Comparison of ENCODE assay signal across 9 mouse cellular contexts in the genomic region with DNA sequence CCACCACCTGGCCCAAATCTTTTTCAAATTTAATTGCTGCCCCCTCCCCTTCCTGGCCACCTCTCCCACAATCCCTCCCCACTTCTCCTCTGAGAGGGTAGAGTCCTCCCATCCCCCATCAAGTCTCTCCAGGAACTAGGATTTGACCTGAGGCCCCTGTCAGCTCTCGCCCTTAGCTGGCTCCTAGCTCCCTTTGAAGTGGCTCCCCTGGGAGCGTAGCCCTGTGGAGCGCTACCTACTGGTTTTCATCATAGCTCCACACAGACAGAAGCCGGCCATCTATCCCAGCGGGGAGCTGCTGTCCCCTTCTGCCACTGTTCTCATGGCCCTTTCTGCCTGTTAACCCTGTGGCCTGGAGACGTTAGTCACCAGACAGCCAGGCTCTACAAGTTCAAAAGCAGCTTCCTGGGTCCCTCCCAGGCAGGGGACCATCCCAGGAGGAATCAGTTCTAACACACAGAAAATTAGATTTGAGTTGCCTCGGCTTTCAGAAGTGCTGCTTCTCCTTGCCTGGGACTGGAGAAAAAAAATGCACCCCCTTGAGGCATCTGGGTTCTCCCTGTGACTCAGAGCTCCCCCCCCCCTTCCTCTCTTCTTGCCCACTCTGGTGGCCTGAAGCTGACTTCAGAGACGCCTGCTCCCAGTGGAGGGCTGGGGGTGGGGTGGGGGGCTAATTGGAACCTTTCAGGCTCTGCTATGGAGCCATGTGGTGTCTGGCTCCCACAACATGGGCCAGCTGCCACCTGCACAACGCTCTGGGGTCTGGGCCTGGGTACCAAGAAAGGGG. TPM values are rescaled to one million over a fixed set of nuclear protein-coding genes. Genes with fewer than 3 reads are reported as not detected.
DNase-seq lines count a peak whose midpoint lies in the region; ATAC-seq and TF ChIP-seq lines count a peak whose summit lies in the region.
"Had no signal": no experiment of that assay in that cellular context is flagged by ENCODE, and none has a peak within 500 bp of the region (broad histone marks: within the 10 kb centered on the region; RNA-seq: fewer than 3 reads in every experiment).

No protein-coding gene starts in this region.

- no peaks in the 10 kb centered on the region for H3K79me2 ChIP-seq in heart, adult 2 months (replicated peaks; ENCODE audit: control insufficient read depth, insufficient read depth, low read length)

- WGBS in heart, adult 2 months, result 60% methylated on average over 9 of the region's 9 CpGs
- 37% methylated on average over 9 of the region's 9 CpGs for WGBS in heart, postnatal 0 days
- 5% methylated on average over 9 of the region's 9 CpGs for WGBS in midbrain, embryonic 14.5 days

- no peaks in the 10 kb centered on the region for H3K9me3 ChIP-seq in heart, postnatal 0 days (replicated peaks; ENCODE audit: control insufficient read depth, low read length)
- no peaks in the 10 kb centered on the region for H3K9me3 ChIP-seq in midbrain, embryonic 14.5 days (ENCODE audit: control insufficient read depth, low read length)

- H3K27ac ChIP-seq in heart, adult 2 months, result peak overlapping the region; percentile 31
- no peak overlapping the region for H3K27ac ChIP-seq in heart, postnatal 0 days (ENCODE audit: low read depth)
- H3K27ac ChIP-seq in midbrain, embryonic 14.5 days (replicated peaks; ENCODE audit: low read depth, low read length), result peak overlapping the region; percentile 94

- no peak for TF ChIP-seq POLR2A in heart, adult 2 months (IDR thresholded peaks at IDR 0.05; ENCODE audit: insufficient read depth, low read depth, low read length)
- no peak for TF ChIP-seq POLR2A in brain, embryonic 14.5 days (IDR thresholded peaks at IDR 0.05; ENCODE audit: borderline replicate concordance, extremely low read depth, insufficient read depth, insufficient read length, poor library complexity, severe bottlenecking)

- no peaks in the 10 kb centered on the region for H3K27me3 ChIP-seq in heart, adult 2 months (ENCODE audit: control insufficient read depth, insufficient read depth, low read length)
- H3K27me3 ChIP-seq in heart, postnatal 0 days (ENCODE audit: control insufficient read depth, insufficient read depth, low read length), result no peaks in the 10 kb centered on the region
- H3K27me3 ChIP-seq in midbrain, embryonic 14.5 days (ENCODE audit: control insufficient read depth, insufficient read depth, low read length), result no peaks in the 10 kb centered on the region

- no peak for TF ChIP-seq CTCF in heart, adult 2 months (IDR thresholded peaks at IDR 0.05)
- no peak for TF ChIP-seq CTCF in brain, embryonic 14.5 days (IDR thresholded peaks at IDR 0.05; ENCODE audit: borderline replicate concordance, extremely low read depth, insufficient read depth, insufficient read length)
- TF ChIP-seq CTCF in heart, postnatal 0 days (IDR thresholded peaks at IDR 0.05; ENCODE audit: low read depth), result no peak

- DNase-seq in heart, adult 2 months, result no peak
- no peak for DNase-seq in heart, postnatal 25 days (ENCODE audit: low spot score)
- peak; percentile 94 for DNase-seq in brain, embryonic 14.5 days (ENCODE audit: low read depth)
- no peak for DNase-seq in heart, postnatal 0 days (ENCODE audit: low spot score)
- DNase-seq in midbrain, embryonic 14.5 days, result peak; percentile 76
- no peak for DNase-seq in right cerebral cortex, adult 18-20 months
- no peak for DNase-seq in left cerebral cortex, postnatal 14 days (ENCODE audit: low spot score in 2 of 2)
- DNase-seq in kidney, postnatal 4 days, result no peak

- no peak for ATAC-seq in heart, postnatal 0 days (ENCODE audit: insufficient read depth, low read depth)
- peak; percentile 80 for ATAC-seq in midbrain, embryonic 14.5 days (ENCODE audit: low FRiP score, low TSS enrichment)

- 0 out of 2 replicates have a peak overlapping the region, but pooled peaks have one; percentile 17 for H3K4me2 ChIP-seq in heart, postnatal 0 days (ENCODE audit: low read depth, low read length)
- peak overlapping the region; percentile 49 for H3K4me2 ChIP-seq in midbrain, embryonic 14.5 days (ENCODE audit: low read length)

- H3K36me3 ChIP-seq in heart, adult 2 months (ENCODE audit: control insufficient read depth, insufficient read depth, low read length), result peaks cover 2% of the 10 kb centered on the region
- peaks cover 15% of the 10 kb centered on the region for H3K36me3 ChIP-seq in heart, postnatal 0 days (replicated peaks; ENCODE audit: control insufficient read depth, insufficient read depth, low read length)
- H3K36me3 ChIP-seq in midbrain, embryonic 14.5 days (ENCODE audit: control insufficient read depth, insufficient read depth, low read length), result peaks cover 20% of the 10 kb centered on the region

- H3K4me1 ChIP-seq in heart, adult 2 months (ENCODE audit: control insufficient read depth, insufficient read depth, low read length), result peaks cover 20% of the 10 kb centered on the region
- peaks cover 51% of the 10 kb centered on the region for H3K4me1 ChIP-seq in heart, postnatal 0 days (ENCODE audit: control insufficient read depth, insufficient read depth)
- H3K4me1 ChIP-seq in midbrain, embryonic 14.5 days (ENCODE audit: control insufficient read depth, insufficient read depth, low read length), result peaks cover 32% of the 10 kb centered on the region

- H3K4me3 ChIP-seq in heart, adult 2 months, result no peak overlapping the region
- no peak overlapping the region for H3K4me3 ChIP-seq in heart, postnatal 0 days (ENCODE audit: low read depth, low read length)
- no peak overlapping the region for H3K4me3 ChIP-seq in midbrain, embryonic 14.5 days (replicated peaks; ENCODE audit: low read depth, low read length)
- H3K4me3 ChIP-seq: erythroblast, embryonic 14.5 days had no signal

- intact Hi-C loops in heart, adult 2 months (cut with DNase I), result loop anchor here (5.0 kb wide), 1 partner anchor 37 kb away; no protein-coding TSS in a partner anchor
- intact Hi-C loops in heart, postnatal 25 days (cut with DNase I), result no loop called here
- intact Hi-C loops in left cerebral cortex, postnatal 14 days (cut with DNase I), result no loop called here

- TF ChIP-seq EP300 in heart, adult 2 months (IDR thresholded peaks at IDR 0.05; ENCODE audit: insufficient read depth, low read depth, low read length), result no peak
- TF ChIP-seq EP300 in heart, postnatal 0 days (IDR thresholded peaks at IDR 0.05; ENCODE audit: low read depth), result no peak

- no peak overlapping the region for H3K9ac ChIP-seq in heart, adult 2 months (ENCODE audit: low read depth, low read length)
- H3K9ac ChIP-seq in heart, postnatal 0 days (replicated peaks; ENCODE audit: low read depth, low read length), result no peak overlapping the region
- H3K9ac ChIP-seq in midbrain, embryonic 14.5 days (replicated peaks; ENCODE audit: low read length), result peak overlapping the region; percentile 41

RNA-seq across cellular contexts. Expression of a gene that starts 19.5 kb away (rescaled TPM):
- 10 to 100 TPM; 13.6 to 19.3 TPM for total RNA-seq in heart, adult 2 months (2021)
- polyA plus RNA-seq in heart, adult 2 months (2012; rRNA removed), result 18.5 and 27.3 TPM in 2 replicates
- 10 to 100 TPM; 11.8 to 13.3 TPM for total RNA-seq in heart, postnatal 25 days (2021)
- polyA plus RNA-seq in brain, embryonic 14.5 days (2012; rRNA removed), result 36.9 and 39.3 TPM in 2 replicates
- 25.6 and 32.6 TPM in 2 replicates for total RNA-seq in heart, postnatal 0 days (2014; rRNA removed; ENCODE audit: low replicate concordance)
- 33.9 and 34.2 TPM in 2 replicates for polyA plus RNA-seq in heart, postnatal 0 days (2015; fragmentation: Nextera tagmentation; extraction: Ambion mirVana)
- 76.8 and 79.8 TPM in 2 replicates for polyA plus RNA-seq in midbrain, embryonic 14.5 days (2014; fragmentation: Nextera tagmentation; extraction: Ambion mirVana)
- 10 to 100 TPM; 15.9 to 17.4 TPM for total RNA-seq in left cerebral cortex, postnatal 14 days (2021)

RNA-seq across cellular contexts. Expression of a gene that starts 53.5 kb away (rescaled TPM):
- total RNA-seq in heart, adult 2 months (2021), result not detected
- polyA plus RNA-seq in heart, adult 2 months (2012; rRNA removed), result 0.20 TPM in 1 of 2 replicates, not detected in the other
- not detected for total RNA-seq in heart, postnatal 25 days (2021)
- polyA plus RNA-seq in brain, embryonic 14.5 days (2012; rRNA removed), result 0.08 and 0.15 TPM in 2 replicates
- not detected in 2 replicates for total RNA-seq in heart, postnatal 0 days (2014; rRNA removed; ENCODE audit: low replicate concordance)
- polyA plus RNA-seq in heart, postnatal 0 days (2015; fragmentation: Nextera tagmentation; extraction: Ambion mirVana), result 0.18 and 0.42 TPM in 2 replicates
- polyA plus RNA-seq in midbrain, embryonic 14.5 days (2014; fragmentation: Nextera tagmentation; extraction: Ambion mirVana), result 0.23 and 0.63 TPM in 2 replicates
- total RNA-seq in left cerebral cortex, postnatal 14 days (2021), result not detected
- polyA plus RNA-seq: erythroblast, embryonic 14.5 days had no signal

RNA-seq across cellular contexts. Expression of a gene that starts 53.6 kb away (rescaled TPM):
- total RNA-seq in heart, adult 2 months (2021), result 1,000 to 10,000 TPM; 1,645 to 1,928 TPM
- 2,909 and 3,459 TPM in 2 replicates for polyA plus RNA-seq in heart, adult 2 months (2012; rRNA removed)
- 1,000 to 10,000 TPM; 1,992 to 2,010 TPM for total RNA-seq in heart, postnatal 25 days (2021)
- polyA plus RNA-seq in brain, embryonic 14.5 days (2012; rRNA removed), result 476 and 499 TPM in 2 replicates
- total RNA-seq in heart, postnatal 0 days (2014; rRNA removed; ENCODE audit: low replicate concordance), result 389 and 420 TPM in 2 replicates
- 2,045 and 2,081 TPM in 2 replicates for polyA plus RNA-seq in heart, postnatal 0 days (2015; fragmentation: Nextera tagmentation; extraction: Ambion mirVana)
- 573 and 587 TPM in 2 replicates for polyA plus RNA-seq in midbrain, embryonic 14.5 days (2014; fragmentation: Nextera tagmentation; extraction: Ambion mirVana)
- 100 to 1,000 TPM; 472 to 478 TPM for total RNA-seq in left cerebral cortex, postnatal 14 days (2021)

RNA-seq across cellular contexts. Expression of a gene that starts 54.9 kb away (rescaled TPM):
- total RNA-seq in heart, adult 2 months (2021), result 10 to 100 TPM; 63.0 to 77.4 TPM
- 76.7 and 93.6 TPM in 2 replicates for polyA plus RNA-seq in heart, adult 2 months (2012; rRNA removed)
- total RNA-seq in heart, postnatal 25 days (2021), result 10 to 100 TPM; 50.7 to 65.8 TPM
- polyA plus RNA-seq in brain, embryonic 14.5 days (2012; rRNA removed), result 145 and 162 TPM in 2 replicates
- total RNA-seq in heart, postnatal 0 days (2014; rRNA removed; ENCODE audit: low replicate concordance), result 71.7 and 85.6 TPM in 2 replicates
- 44.9 and 45.0 TPM in 2 replicates for polyA plus RNA-seq in heart, postnatal 0 days (2015; fragmentation: Nextera tagmentation; extraction: Ambion mirVana)
- 96.8 and 106 TPM in 2 replicates for polyA plus RNA-seq in midbrain, embryonic 14.5 days (2014; fragmentation: Nextera tagmentation; extraction: Ambion mirVana)
- 10 to 100 TPM; 81.0 to 81.1 TPM for total RNA-seq in left cerebral cortex, postnatal 14 days (2021)

Comparison
In these comparisons a context has a peak if more than half of its experiments do, and no peak if none do; other contexts are left out.
1. DNase-seq: peak in brain, embryonic 14.5 days (single experiment) and midbrain, embryonic 14.5 days (single experiment); none in heart, adult 2 months (0 of 2), heart, postnatal 25 days (single experiment), heart, postnatal 0 days (single experiment), right cerebral cortex, adult 18-20 months (single experiment), left cerebral cortex, postnatal 14 days (0 of 2) and kidney, postnatal 4 days (0 of 2).